Mouse (Mus musculus) embryonic facial prominence, embryonic 10.5 days (tissue): ENCODE measurements around the gene Eml3. TPM values are rescaled to one million over a fixed set of nuclear protein-coding genes. Genes with fewer than 3 reads are reported as not detected.
A peak's percentile ranks its signal among the peaks of the same experiment; 100 is the strongest.

Source experiments
- DNase-seq: peaks from one replicate; pipeline ENCODE4 v3.0.0-alpha.2; 2017; ENCODE audit warnings: low spot score
- H3K27ac ChIP-seq: fragments of 300-500 bp; sonication (generic); replicated peaks from 2 replicates; pipeline ENCODE4 v1.5.1; 2016; ENCODE audit warnings: mild to moderate bottlenecking
- H3K27me3 ChIP-seq: fragments of 300-500 bp; sonication (generic); replicated peaks from 2 replicates; pipeline ENCODE4 v1.6.1; 2016; ENCODE audit warnings: low read depth, mild to moderate bottlenecking; ENCODE audit not compliant: poor library complexity, severe bottlenecking
- H3K36me3 ChIP-seq: fragments of 300-500 bp; sonication (generic); replicated peaks from 2 replicates; pipeline ENCODE4 v1.6.1; 2016; ENCODE audit warnings: mild to moderate bottlenecking, moderate library complexity
- H3K4me1 ChIP-seq: fragments of 300-500 bp; sonication (generic); 2 replicates; pipeline ENCODE4 v1.6.1; 2016
- H3K4me3 ChIP-seq: fragments of 300-500 bp; sonication (generic); 2 replicates; pipeline ENCODE4 v1.5.1; 2016; ENCODE audit warnings: mild to moderate bottlenecking, moderate library complexity
- H3K9me3 ChIP-seq: fragments of 300-500 bp; sonication (generic); 2 replicates; pipeline ENCODE4 v1.6.1; 2016; ENCODE audit warnings: mild to moderate bottlenecking
- WGBS: fragments of 180-500 bp; shearing (Covaris S2); methylation state at CpG from one replicate; pipeline ENCODE4 v1.1.7; 2016; 5-methylcytosine and 5-hydroxymethylcytosine counted together
- polyA plus RNA-seq: library from polyadenylated mRNA; unstranded; fragments of >200 nt; fragmentation: Nextera tagmentation; extraction: Ambion mirVana; gene quantifications from 2 replicates; pipeline ENCODE4 v1.2.1, GENCODE M21; 2016

Gene Eml3
- polyA plus RNA-seq, result 28.9 and 30.1 TPM in 2 replicates

DNA sequence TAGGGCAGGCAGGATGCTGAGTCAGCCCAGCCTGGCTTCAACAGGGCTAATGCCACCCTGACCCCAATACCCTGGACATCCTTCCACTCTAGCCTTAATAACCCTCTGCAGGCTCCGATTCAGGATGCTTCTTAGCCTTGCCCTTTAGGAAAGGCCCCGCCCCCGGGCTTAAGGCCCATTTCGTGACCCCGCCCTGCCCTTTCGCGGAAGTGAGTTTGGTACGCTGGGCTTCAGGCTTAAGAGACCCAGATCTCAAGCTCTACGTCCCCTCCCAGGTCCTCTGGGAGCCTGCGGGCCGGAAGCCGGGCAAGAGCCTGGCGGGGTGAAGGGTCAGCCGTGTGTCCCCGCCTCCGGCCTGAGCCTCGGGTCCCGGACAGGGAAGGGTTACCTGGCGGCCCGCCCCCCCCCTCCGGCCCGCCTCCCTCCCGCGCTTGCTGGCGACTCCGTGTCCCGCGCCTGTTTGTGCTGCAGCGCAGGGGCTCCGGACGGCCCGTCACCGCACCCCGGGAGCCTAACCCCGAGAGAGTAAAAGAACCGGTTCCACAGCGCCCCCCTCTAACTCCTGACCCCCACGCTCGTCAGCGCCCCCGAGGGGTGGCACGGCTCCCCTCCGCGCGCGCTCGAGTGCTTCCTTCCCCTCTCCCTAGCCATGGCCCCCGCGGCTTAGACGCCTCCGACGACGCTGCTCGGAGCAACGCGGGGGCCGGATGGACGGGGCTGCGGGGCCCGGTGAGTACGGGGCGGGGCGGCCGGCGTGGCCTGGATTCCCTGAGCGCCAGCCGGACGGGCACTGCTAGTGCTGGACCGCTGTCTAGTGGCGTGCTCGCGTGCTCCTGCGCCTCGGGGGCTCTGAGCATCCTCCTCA, at the start of gene Eml3, which contains the start of gene Rom1:
Eml3 (plus strand) TSS at position 329 of the 865 bp plus-strand sequence.
Rom1 (minus strand) TSS at position 133 of the 865 bp plus-strand sequence.
- peak within 1 kb of the TSS; percentile 91 for H3K27ac ChIP-seq
- DNase-seq, result peak; percentile 84
- peaks cover 63% of the 10 kb centered on the region for H3K36me3 ChIP-seq
- H3K27me3 ChIP-seq, result no peaks in the 10 kb centered on the region
- under 1% methylated on average over 73 of the region's 74 CpGs for WGBS
- H3K9me3 ChIP-seq, result no peaks in the 10 kb centered on the region
- peak within 1 kb of the TSS; percentile 89 for H3K4me3 ChIP-seq
- peaks cover 28% of the 10 kb centered on the region for H3K4me1 ChIP-seq

DNA sequence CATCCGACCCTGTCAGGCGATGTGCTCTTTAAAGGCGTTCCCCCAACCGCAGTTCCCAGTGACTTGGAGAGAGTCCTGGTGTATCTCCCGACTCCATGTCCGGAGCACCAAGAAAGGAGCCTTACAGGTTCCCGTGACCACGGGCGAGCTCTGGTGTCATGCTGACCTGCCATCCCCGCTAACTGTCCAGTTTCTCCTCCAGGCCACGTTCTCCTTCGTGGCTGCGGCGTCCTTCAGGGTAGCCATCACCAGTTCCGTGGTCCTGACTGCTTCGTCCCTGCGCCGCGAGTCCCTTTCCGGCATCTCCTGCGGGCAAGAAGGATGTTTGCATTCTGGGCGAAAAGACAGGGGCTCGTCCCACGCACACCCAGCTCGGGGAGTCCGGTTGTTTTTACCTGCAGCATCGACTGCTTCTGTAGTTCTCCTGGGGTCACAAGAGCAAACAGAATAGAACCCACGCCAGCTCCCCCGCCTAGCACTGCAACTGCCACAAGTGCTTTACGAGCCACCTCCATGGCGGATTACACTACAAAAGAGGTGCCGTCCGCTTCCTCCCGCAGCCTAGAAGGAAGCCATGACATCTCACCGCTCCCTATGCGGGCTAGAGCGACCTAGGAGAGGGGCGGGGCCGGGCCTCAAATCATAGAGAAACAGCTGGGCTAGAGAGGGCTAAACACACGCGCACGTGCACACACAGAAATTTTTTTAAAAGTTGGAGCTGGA, 48.9 kb upstream of the Eml3 start, which contains the start of gene Uqcc3:
Uqcc3 (minus strand) TSS at position 613 of the 723 bp plus-strand sequence.
- Histone ChIP-seq H3K9me3 (no peaks in the 10 kb centered on the region), H3K4me3 (peak within 1 kb of the TSS; percentile 94), H3K27me3 (no peaks in the 10 kb centered on the region), H3K27ac (peak within 1 kb of the TSS; percentile 92), H3K4me1 (peaks cover 11% of the 10 kb centered on the region), H3K36me3 (peaks cover 37% of the 10 kb centered on the region)
- DNase-seq, result peak; percentile 87
- under 1% methylated on average over 42 of the region's 42 CpGs for WGBS

GRCm38 (mm10) chr19:8881034-8881392, 48.3 kb upstream of the Eml3 start:
- Histone ChIP-seq H3K36me3 (peaks cover 32% of the 10 kb centered on the region), H3K4me1 (peaks cover 11% of the 10 kb centered on the region), H3K27ac (peak overlapping the region; percentile 92), H3K9me3 (no peaks in the 10 kb centered on the region), H3K4me3 (peak overlapping the region; percentile 94), H3K27me3 (no peaks in the 10 kb centered on the region)
- DNase-seq, result no peak
- WGBS, result 17% methylated on average over 3 of the region's 3 CpGs

GRCm38 (mm10) chr19:8883616-8884015, 45.7 kb upstream of the Eml3 start, which contains the start of the genes Lbhd1 and Gm49403:
Gene Lbhd1 (plus strand): TSS chr19:8883732.
Gene Gm49403 (plus strand): TSS chr19:8883930.
- H3K27ac ChIP-seq, result no peak within 1 kb of the TSS
- no peaks in the 10 kb centered on the region for H3K27me3 ChIP-seq
- H3K4me1 ChIP-seq, result peaks cover 23% of the 10 kb centered on the region
- WGBS, result 86% methylated on average over 3 of the region's 3 CpGs
- no peak for DNase-seq
- H3K4me3 ChIP-seq, result no peak within 1 kb of the TSS
- peaks cover 9% of the 10 kb centered on the region for H3K36me3 ChIP-seq
- no peaks in the 10 kb centered on the region for H3K9me3 ChIP-seq

DNA sequence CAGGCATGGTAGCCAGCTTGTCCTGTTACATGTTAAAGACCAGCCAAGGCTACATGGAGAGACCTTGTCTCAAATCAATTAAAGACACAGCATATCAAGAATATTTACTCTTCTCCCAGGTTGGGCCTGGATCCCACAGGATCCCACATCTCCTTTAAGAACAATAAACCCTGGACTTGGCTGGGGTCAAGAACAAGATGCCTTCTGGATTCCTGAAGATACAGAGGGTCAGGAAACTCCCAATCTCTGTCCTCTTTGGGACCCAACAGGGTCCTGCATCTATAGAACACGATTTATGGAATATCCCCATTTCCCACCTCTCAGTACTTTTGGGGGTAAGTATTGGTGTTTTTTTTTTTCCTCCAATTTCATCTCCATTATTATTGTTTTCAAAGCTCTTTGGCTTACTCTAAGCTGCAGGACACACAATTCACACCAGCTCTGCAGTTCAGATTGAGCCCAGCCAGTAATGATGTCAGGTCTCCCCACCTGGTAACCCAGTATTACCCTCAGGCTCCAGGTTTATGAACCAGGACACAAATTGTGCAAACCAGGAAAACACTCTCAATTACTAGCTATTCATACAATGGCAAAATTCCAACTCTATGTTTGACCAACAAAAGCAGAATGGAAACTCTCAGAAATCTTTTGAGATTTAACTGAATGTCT, 42.3 kb upstream of the Eml3 start:
- H3K27me3 ChIP-seq, result no peaks in the 10 kb centered on the region
- peak overlapping the region; percentile 71 for H3K4me3 ChIP-seq
- no peaks in the 10 kb centered on the region for H3K9me3 ChIP-seq
- H3K27ac ChIP-seq, result peak overlapping the region; percentile 93
- H3K4me1 ChIP-seq, result peaks cover 17% of the 10 kb centered on the region
- DNase-seq, result no peak
- peaks cover 23% of the 10 kb centered on the region for H3K36me3 ChIP-seq
- 46% methylated on average over 1 of the region's 1 CpGs for WGBS

GRCm38 (mm10) chr19:8887585-8888463, 41.5 kb upstream of the Eml3 start:
- Histone ChIP-seq H3K9me3 (no peaks in the 10 kb centered on the region), H3K36me3 (peaks cover 23% of the 10 kb centered on the region), H3K27me3 (no peaks in the 10 kb centered on the region), H3K27ac (peak overlapping the region; percentile 93), H3K4me3 (peak overlapping the region; percentile 71), H3K4me1 (peaks cover 17% of the 10 kb centered on the region)
- DNase-seq, result peak; percentile 18
- WGBS, result 15% methylated on average over 19 of the region's 19 CpGs

GRCm38 (mm10) chr19:8888511-8889385, 40.6 kb upstream of the Eml3 start, which contains the start of the genes 1810009A15Rik and Gm49416:
Gene 1810009A15Rik (plus strand): TSS chr19:8888853.
Gene Gm49416 (plus strand): TSS chr19:8888926.
- peak within 1 kb of the TSS; percentile 71 for H3K4me3 ChIP-seq
- WGBS, result under 1% methylated on average over 58 of the region's 58 CpGs

DNA sequence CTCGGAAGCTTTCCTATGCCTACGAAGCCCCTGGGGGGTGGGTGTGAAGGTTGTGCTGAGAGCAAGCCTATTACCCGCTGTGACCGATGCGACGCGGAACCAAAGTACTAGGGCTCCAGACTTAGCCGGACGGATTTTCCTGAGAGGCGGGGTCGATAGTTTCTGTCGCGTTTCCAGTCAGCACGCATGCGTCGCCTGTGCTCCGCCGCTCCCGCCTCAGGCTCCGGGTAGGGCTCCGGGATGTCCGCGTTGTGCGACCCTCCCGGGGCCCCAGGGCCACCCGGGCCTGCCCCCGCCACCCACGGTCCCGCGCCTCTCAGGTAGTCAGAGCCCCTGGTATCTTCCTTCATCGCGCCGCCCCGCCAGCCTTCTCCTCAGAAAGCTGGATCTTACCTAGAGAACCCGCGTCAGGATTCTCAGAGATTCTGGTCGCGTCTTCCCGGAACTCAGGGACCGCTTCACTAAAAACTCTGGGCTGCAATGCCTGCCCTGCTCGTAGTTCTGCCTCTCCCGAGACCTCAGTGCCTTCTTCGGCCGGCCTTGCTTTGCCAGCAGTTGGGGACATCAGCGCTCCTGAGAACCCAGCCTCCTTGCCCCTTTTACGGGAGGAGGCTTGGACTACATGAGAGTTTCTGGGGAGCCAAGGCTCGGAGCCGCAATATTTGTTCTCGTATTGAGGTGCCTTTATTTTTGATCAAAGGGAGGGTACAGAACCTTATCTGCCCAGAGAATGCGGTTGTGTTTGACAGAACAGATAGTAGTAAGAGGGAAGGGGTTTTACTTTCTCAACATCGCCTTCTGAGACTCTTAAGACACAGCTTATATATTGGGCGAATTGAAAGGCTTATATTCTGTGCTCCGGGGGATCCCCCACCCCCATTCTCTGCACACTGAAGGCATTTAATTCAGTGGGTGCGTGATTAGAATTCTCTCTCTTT, 36.3 kb upstream of the Eml3 start, which contains the start of gene Ints5:
Ints5 (plus strand) TSS at position 177 of the 938 bp plus-strand sequence.
- Histone ChIP-seq H3K27me3 (no peaks in the 10 kb centered on the region), H3K36me3 (peaks cover 51% of the 10 kb centered on the region)
- 4% methylated on average over 54 of the region's 54 CpGs for WGBS

More at GRCm38 (mm10) chr19:8888511-8889385, 40.6 kb upstream of the Eml3 start, which contains the start of the genes 1810009A15Rik and Gm49416:
- H3K27me3 ChIP-seq, result no peaks in the 10 kb centered on the region
- peaks cover 23% of the 10 kb centered on the region for H3K36me3 ChIP-seq
- peak; percentile 97 for DNase-seq
- H3K27ac ChIP-seq, result peak within 1 kb of the TSS; percentile 93
- peaks cover 21% of the 10 kb centered on the region for H3K4me1 ChIP-seq
- no peaks in the 10 kb centered on the region for H3K9me3 ChIP-seq

DNA sequence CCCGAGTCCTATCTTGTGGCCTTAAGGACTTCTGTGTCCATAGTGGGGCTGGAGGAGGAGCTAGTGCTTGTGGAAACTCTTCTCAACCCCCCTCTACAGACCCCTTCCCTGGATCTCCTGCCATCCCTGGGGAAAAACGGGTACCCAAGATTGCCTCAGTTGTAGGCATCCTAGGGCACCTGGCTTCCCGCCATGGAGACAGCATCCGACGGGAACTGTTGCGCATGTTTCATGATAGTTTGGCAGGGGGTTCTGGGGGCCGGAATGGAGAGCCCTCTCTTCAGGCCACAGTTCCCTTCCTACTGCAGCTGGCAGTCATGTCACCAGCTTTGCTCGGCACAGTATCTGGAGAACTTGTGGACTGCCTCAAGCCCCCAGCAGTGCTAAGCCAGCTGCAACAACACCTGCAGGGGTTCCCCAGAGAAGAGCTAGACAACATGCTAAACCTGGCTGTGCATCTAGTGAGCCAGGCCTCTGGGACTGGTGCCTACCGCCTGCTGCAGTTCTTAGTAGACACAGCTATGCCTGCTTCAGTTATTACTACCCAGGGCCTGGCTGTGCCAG, 33.9 kb upstream of the Eml3 start:
- 89% methylated on average over 9 of the region's 9 CpGs for WGBS
- Histone ChIP-seq H3K9me3 (no peaks in the 10 kb centered on the region), H3K27ac (no peak overlapping the region), H3K4me3 (no peak overlapping the region; the same call in 1 of the 2 replicates), H3K36me3 (peaks cover 47% of the 10 kb centered on the region), H3K27me3 (no peaks in the 10 kb centered on the region), H3K4me1 (peaks cover 44% of the 10 kb centered on the region)
- DNase-seq, result no peak

More for the DNA sequence above, 36.3 kb upstream of the Eml3 start, which contains the start of gene Ints5:
- H3K4me3 ChIP-seq, result peak within 1 kb of the TSS; percentile 91
- H3K27ac ChIP-seq, result peak within 1 kb of the TSS; percentile 95
- no peaks in the 10 kb centered on the region for H3K9me3 ChIP-seq
- DNase-seq, result peak; percentile 88
- peaks cover 38% of the 10 kb centered on the region for H3K4me1 ChIP-seq
